8 mouse cellular contexts compared by ENCODE assay signal in the genomic region with DNA sequence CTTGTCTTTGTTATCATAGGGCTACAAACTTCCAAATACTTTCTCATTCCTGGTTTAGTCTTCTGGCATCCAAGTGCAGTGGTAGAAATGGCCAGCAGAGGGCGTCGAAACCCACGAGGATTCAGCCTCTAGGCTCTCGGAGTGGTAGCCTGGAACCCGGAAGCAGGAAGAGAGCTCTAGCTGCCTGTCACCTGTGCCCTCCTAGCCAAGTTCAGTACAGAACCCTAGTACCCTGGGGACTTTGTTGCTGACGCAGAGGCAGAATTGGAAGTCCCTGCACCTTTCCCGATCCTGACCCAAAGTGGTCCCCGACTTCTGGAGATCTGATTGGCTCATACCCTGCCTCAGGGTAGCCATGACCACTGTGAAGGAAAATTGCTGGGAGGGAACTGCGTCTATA. TPM values are rescaled to one million over a fixed set of nuclear protein-coding genes. Genes with fewer than 3 reads are reported as not detected.
DNase-seq lines count a peak whose midpoint lies in the region; ATAC-seq and TF ChIP-seq lines count a peak whose summit lies in the region.

No protein-coding gene starts in this region.

- TF ChIP-seq POLR2A in kidney, adult 2 months (IDR thresholded peaks at IDR 0.05; ENCODE audit: low read depth, low read length): no peak
- no peak; the same call in 1 of the 2 replicates for TF ChIP-seq POLR2A in spleen, adult 2 months (IDR thresholded peaks at IDR 0.05; ENCODE audit: low read depth, low read length)

- TF ChIP-seq CTCF in kidney, adult 2 months (conservative IDR thresholded peaks at IDR 0.05; ENCODE audit: insufficient read depth, insufficient read length, low read depth, low read length): peak; percentile 94
- peak; percentile 94 for TF ChIP-seq CTCF in spleen, adult 2 months (IDR thresholded peaks at IDR 0.05; ENCODE audit: extremely low read depth, insufficient read depth, insufficient read length, insufficient replicate concordance)

- no peak overlapping the region for H3K27ac ChIP-seq in embryonic facial prominence, embryonic 13.5 days
- H3K27ac ChIP-seq in kidney, adult 2 months (ENCODE audit: insufficient read depth, low read depth, low read length): no peak overlapping the region
- H3K27ac ChIP-seq in limb, embryonic 12.5 days: no peak overlapping the region
- no peak overlapping the region for H3K27ac ChIP-seq in midbrain, embryonic 15.5 days
- no peak overlapping the region for H3K27ac ChIP-seq in spleen, adult 2 months (ENCODE audit: insufficient read depth, low read length)

- H3K4me2 ChIP-seq in embryonic facial prominence, embryonic 13.5 days: peak overlapping the region; percentile 49
- H3K4me2 ChIP-seq in limb, embryonic 12.5 days: peak overlapping the region; percentile 51
- peak overlapping the region; percentile 44 for H3K4me2 ChIP-seq in midbrain, embryonic 15.5 days

- peak overlapping the region; percentile 31 for H3K4me3 ChIP-seq in embryonic facial prominence, embryonic 13.5 days
- peak overlapping the region; percentile 7; the same call in 1 of the 2 replicates for H3K4me3 ChIP-seq in kidney, adult 2 months (ENCODE audit: insufficient read depth, low read depth, low read length)
- H3K4me3 ChIP-seq in limb, embryonic 12.5 days (replicated peaks): peak overlapping the region; percentile 30
- H3K4me3 ChIP-seq in midbrain, embryonic 15.5 days: peak overlapping the region; percentile 22
- H3K4me3 ChIP-seq in spleen, adult 2 months (ENCODE audit: extremely low read depth, insufficient read depth, insufficient read length): peak overlapping the region; percentile 47

- H3K4me1 ChIP-seq in embryonic facial prominence, embryonic 13.5 days: no peaks in the 10 kb centered on the region
- no peaks in the 10 kb centered on the region for H3K4me1 ChIP-seq in kidney, adult 2 months (ENCODE audit: control insufficient read depth, insufficient read depth, low read length)
- no peaks in the 10 kb centered on the region for H3K4me1 ChIP-seq in limb, embryonic 12.5 days (replicated peaks)
- no peaks in the 10 kb centered on the region for H3K4me1 ChIP-seq in midbrain, embryonic 15.5 days
- H3K4me1 ChIP-seq in spleen, adult 2 months (ENCODE audit: control insufficient read depth, insufficient read depth, insufficient read length): no peaks in the 10 kb centered on the region

- no peaks in the 10 kb centered on the region for H3K27me3 ChIP-seq in embryonic facial prominence, embryonic 13.5 days
- H3K27me3 ChIP-seq in kidney, adult 2 months (replicated peaks; ENCODE audit: control insufficient read depth, insufficient read depth, low read length): no peaks in the 10 kb centered on the region
- H3K27me3 ChIP-seq in limb, embryonic 12.5 days: no peaks in the 10 kb centered on the region
- H3K27me3 ChIP-seq in midbrain, embryonic 15.5 days (replicated peaks): no peaks in the 10 kb centered on the region
- H3K27me3 ChIP-seq in spleen, adult 2 months (ENCODE audit: control insufficient read depth, insufficient read depth, low read length): no peaks in the 10 kb centered on the region

- WGBS in embryonic facial prominence, embryonic 13.5 days: 13% methylated on average over 9 of the region's 9 CpGs
- 8% methylated on average over 9 of the region's 9 CpGs for WGBS in kidney, adult 2 months
- 12% methylated on average over 9 of the region's 9 CpGs for WGBS in limb, embryonic 12.5 days
- 14% methylated on average over 9 of the region's 9 CpGs for WGBS in midbrain, embryonic 15.5 days
- 7% methylated on average over 9 of the region's 9 CpGs for WGBS in spleen, adult 2 months

- no peak overlapping the region for H3K9ac ChIP-seq in embryonic facial prominence, embryonic 13.5 days
- no peak overlapping the region for H3K9ac ChIP-seq in limb, embryonic 12.5 days (replicated peaks)
- H3K9ac ChIP-seq in midbrain, embryonic 15.5 days: no peak overlapping the region

- H3K36me3 ChIP-seq in embryonic facial prominence, embryonic 13.5 days: no peaks in the 10 kb centered on the region
- no peaks in the 10 kb centered on the region for H3K36me3 ChIP-seq in kidney, adult 2 months (ENCODE audit: control insufficient read depth, insufficient read depth, low read length)
- H3K36me3 ChIP-seq in limb, embryonic 12.5 days: no peaks in the 10 kb centered on the region
- H3K36me3 ChIP-seq in midbrain, embryonic 15.5 days (replicated peaks): no peaks in the 10 kb centered on the region
- H3K36me3 ChIP-seq in spleen, adult 2 months (ENCODE audit: control insufficient read depth, insufficient read depth, low read length): no peaks in the 10 kb centered on the region

- DNase-seq in 3134 (ENCODE audit: extremely low read depth, insufficient read length, low spot score): peak; percentile 54
- DNase-seq in adrenal gland, postnatal 36 days: peak; percentile 92 to 93
- peak; percentile 86 to 95 for DNase-seq in heart, adult 18-20 months
- DNase-seq in kidney, adult 2 months: peak; percentile 92
- peak; percentile 76 to 83 for DNase-seq in spleen, adult 2 months (ENCODE audit: low read depth in 1 of 2, low spot score in 2 of 2)

- H3K9me3 ChIP-seq in embryonic facial prominence, embryonic 13.5 days: no peaks in the 10 kb centered on the region
- H3K9me3 ChIP-seq in limb, embryonic 12.5 days: no peaks in the 10 kb centered on the region
- no peaks in the 10 kb centered on the region for H3K9me3 ChIP-seq in midbrain, embryonic 15.5 days

- peak; percentile 66; the same call in 1 of the 2 replicates for ATAC-seq in embryonic facial prominence, embryonic 13.5 days (ENCODE audit: insufficient number of reproducible peaks, insufficient read depth, low FRiP score, low TSS enrichment, low read depth)
- ATAC-seq in limb, embryonic 12.5 days (ENCODE audit: insufficient number of reproducible peaks, insufficient read depth, low FRiP score, low TSS enrichment, low read depth): 0 out of 2 replicates have a peak, but pooled peaks have one; percentile 49
- ATAC-seq in midbrain, embryonic 15.5 days (replicated peaks): peak; percentile 75

RNA-seq across cellular contexts. Expression of a gene that starts 32.2 kb away (rescaled TPM):
- total RNA-seq in adrenal gland, postnatal 36 days (2021): 100 to 1,000 TPM; 122 to 129 TPM
- 17.7 and 20.1 TPM in 2 replicates for polyA plus RNA-seq in embryonic facial prominence, embryonic 13.5 days (2015; fragmentation: Nextera tagmentation; extraction: Ambion mirVana)
- total RNA-seq in heart, adult 18-20 months (2021): 10 to 100 TPM; 17.6 to 22.3 TPM
- 104 and 112 TPM in 2 replicates for polyA plus RNA-seq in kidney, adult 2 months (2012; rRNA removed)
- 10.1 and 20.8 TPM in 2 replicates for polyA plus RNA-seq in limb, embryonic 12.5 days (2016; fragmentation: Nextera tagmentation; extraction: Ambion mirVana)
- polyA plus RNA-seq in midbrain, embryonic 15.5 days (2015; fragmentation: Nextera tagmentation; extraction: Ambion mirVana): 188 and 197 TPM in 2 replicates
- 48.2 and 67.6 TPM in 2 replicates for polyA plus RNA-seq in spleen, adult 2 months (2012; rRNA removed)
